Comparison of ENCODE assay signal across 8 mouse cellular contexts in the genomic region with DNA sequence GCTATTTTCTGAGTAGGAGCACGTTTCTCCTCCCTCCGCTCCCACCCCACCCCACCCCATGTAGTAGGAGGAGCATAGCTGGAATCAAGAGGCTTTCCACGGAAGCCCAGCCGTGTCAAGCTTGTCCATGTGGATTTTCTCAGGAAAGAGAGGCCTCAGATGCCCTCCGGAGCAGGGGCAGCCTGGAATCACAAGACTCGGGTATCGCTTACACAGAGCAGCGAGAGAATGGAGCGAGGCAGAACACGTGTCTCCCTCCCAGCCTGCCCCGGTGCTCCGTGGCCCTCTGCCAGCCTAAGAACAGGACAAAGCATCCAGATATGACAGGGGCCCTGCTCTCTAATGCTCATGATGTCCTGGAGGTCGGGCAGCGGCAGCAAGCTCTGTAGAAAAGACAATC. TPM values are rescaled to one million over a fixed set of nuclear protein-coding genes. Genes with fewer than 3 reads are reported as not detected.
DNase-seq lines count a peak whose midpoint lies in the region; ATAC-seq and TF ChIP-seq lines count a peak whose summit lies in the region.

No protein-coding gene starts in this region.

- peak; percentile 60; the same call in 1 of the 2 replicates for TF ChIP-seq POLR2A in heart, adult 2 months (IDR thresholded peaks at IDR 0.05; ENCODE audit: insufficient read depth, low read depth, low read length)

- peak; percentile 85 for ATAC-seq in embryonic facial prominence, embryonic 11.5 days (replicated peaks; ENCODE audit: insufficient number of reproducible peaks, low FRiP score, low TSS enrichment, low read depth)
- peak; percentile 91 for ATAC-seq in midbrain, embryonic 12.5 days (ENCODE audit: low FRiP score, low read depth)
- peak; percentile 79 for ATAC-seq in stomach, postnatal 0 days (ENCODE audit: low FRiP score, low TSS enrichment)

- no peaks in the 10 kb centered on the region for H3K36me3 ChIP-seq in embryonic facial prominence, embryonic 11.5 days (replicated peaks; ENCODE audit: control insufficient read depth, insufficient read depth, low read depth, low read length)
- no peaks in the 10 kb centered on the region for H3K36me3 ChIP-seq in heart, adult 2 months (ENCODE audit: control insufficient read depth, insufficient read depth, low read length)
- H3K36me3 ChIP-seq in limb, embryonic 10.5 days = no peaks in the 10 kb centered on the region
- no peaks in the 10 kb centered on the region for H3K36me3 ChIP-seq in midbrain, embryonic 12.5 days
- H3K36me3 ChIP-seq in stomach, postnatal 0 days (ENCODE audit: control insufficient read depth, insufficient read depth, low read length) = no peaks in the 10 kb centered on the region

- peak; percentile 99 for TF ChIP-seq EP300 in heart, adult 2 months (IDR thresholded peaks at IDR 0.05; ENCODE audit: insufficient read depth, low read depth, low read length)
- no peak for TF ChIP-seq EP300 in stomach, postnatal 0 days (optimal IDR thresholded peaks at IDR 0.05)

- TF ChIP-seq CTCF in heart, adult 2 months (IDR thresholded peaks at IDR 0.05) = no peak
- TF ChIP-seq CTCF in stomach, postnatal 0 days (IDR thresholded peaks at IDR 0.05; ENCODE audit: low read depth) = no peak

- WGBS in embryonic facial prominence, embryonic 11.5 days = 3% methylated on average over 14 of the region's 14 CpGs
- WGBS in heart, adult 2 months = 2% methylated on average over 14 of the region's 14 CpGs
- WGBS in limb, embryonic 10.5 days = 12% methylated on average over 14 of the region's 14 CpGs
- WGBS in midbrain, embryonic 12.5 days = 2% methylated on average over 14 of the region's 14 CpGs
- WGBS in stomach, postnatal 0 days = under 1% methylated on average over 14 of the region's 14 CpGs

- no peaks in the 10 kb centered on the region for H3K9me3 ChIP-seq in embryonic facial prominence, embryonic 11.5 days (replicated peaks; ENCODE audit: control insufficient read depth, low read length)
- H3K9me3 ChIP-seq in limb, embryonic 10.5 days (replicated peaks) = no peaks in the 10 kb centered on the region
- H3K9me3 ChIP-seq in midbrain, embryonic 12.5 days = no peaks in the 10 kb centered on the region
- H3K9me3 ChIP-seq in stomach, postnatal 0 days (ENCODE audit: control insufficient read depth, low read length) = no peaks in the 10 kb centered on the region

- H3K27me3 ChIP-seq in embryonic facial prominence, embryonic 11.5 days (ENCODE audit: control insufficient read depth, insufficient read depth, low read length) = no peaks in the 10 kb centered on the region
- H3K27me3 ChIP-seq in heart, adult 2 months (ENCODE audit: control insufficient read depth, insufficient read depth, low read length) = no peaks in the 10 kb centered on the region
- H3K27me3 ChIP-seq in limb, embryonic 10.5 days (ENCODE audit: low read depth, poor library complexity, severe bottlenecking) = no peaks in the 10 kb centered on the region
- peaks cover 24% of the 10 kb centered on the region for H3K27me3 ChIP-seq in midbrain, embryonic 12.5 days
- no peaks in the 10 kb centered on the region for H3K27me3 ChIP-seq in stomach, postnatal 0 days (ENCODE audit: control insufficient read depth, insufficient read depth, low read length)

- H3K9ac ChIP-seq in embryonic facial prominence, embryonic 11.5 days (replicated peaks; ENCODE audit: low read length) = peak overlapping the region; percentile 39
- peak overlapping the region; percentile 35 for H3K9ac ChIP-seq in heart, adult 2 months (ENCODE audit: low read depth, low read length)
- no peak overlapping the region; the same call in 1 of the 2 replicates for H3K9ac ChIP-seq in midbrain, embryonic 12.5 days (replicated peaks)
- peak overlapping the region; percentile 53 for H3K9ac ChIP-seq in stomach, postnatal 0 days (ENCODE audit: low read length)

- no peak overlapping the region for H3K27ac ChIP-seq in embryonic facial prominence, embryonic 11.5 days (replicated peaks; ENCODE audit: low read depth, low read length)
- peak overlapping the region; percentile 74 for H3K27ac ChIP-seq in heart, adult 2 months
- H3K27ac ChIP-seq in limb, embryonic 10.5 days = peak overlapping the region; percentile 82
- H3K27ac ChIP-seq in midbrain, embryonic 12.5 days (replicated peaks) = peak overlapping the region; percentile 54
- no peak overlapping the region for H3K27ac ChIP-seq in stomach, postnatal 0 days (replicated peaks)

- peak overlapping the region; percentile 16; the same call in 1 of the 2 replicates for H3K4me3 ChIP-seq in embryonic facial prominence, embryonic 11.5 days (ENCODE audit: low read depth, low read length)
- peak overlapping the region; percentile 37 for H3K4me3 ChIP-seq in heart, adult 2 months
- peak overlapping the region; percentile 49 for H3K4me3 ChIP-seq in limb, embryonic 10.5 days
- peak overlapping the region; percentile 30 for H3K4me3 ChIP-seq in midbrain, embryonic 12.5 days
- peak overlapping the region; percentile 24; the same call in 1 of the 2 replicates for H3K4me3 ChIP-seq in stomach, postnatal 0 days (ENCODE audit: low read depth, low read length)

- intact Hi-C loops in heart, adult 2 months (cut with DNase I) = no loop called here

- no peaks in the 10 kb centered on the region for H3K4me1 ChIP-seq in embryonic facial prominence, embryonic 11.5 days (ENCODE audit: control insufficient read depth, insufficient read depth, low read length)
- H3K4me1 ChIP-seq in heart, adult 2 months (ENCODE audit: control insufficient read depth, insufficient read depth, low read length) = peaks cover 6% of the 10 kb centered on the region
- peaks cover 15% of the 10 kb centered on the region for H3K4me1 ChIP-seq in limb, embryonic 10.5 days
- peaks cover 12% of the 10 kb centered on the region for H3K4me1 ChIP-seq in midbrain, embryonic 12.5 days
- no peaks in the 10 kb centered on the region for H3K4me1 ChIP-seq in stomach, postnatal 0 days (replicated peaks; ENCODE audit: control insufficient read depth, insufficient read depth)

- peak; percentile 21 for DNase-seq in ovary, postnatal 14 days (ENCODE audit: low spot score)
- DNase-seq in ovary, adult 18-20 months (ENCODE audit: low spot score) = no peak
- peak; percentile 83 for DNase-seq in embryonic facial prominence, embryonic 11.5 days (ENCODE audit: low spot score)
- peak; percentile 76 to 88 for DNase-seq in heart, adult 2 months
- peak; percentile 68 for DNase-seq in kidney, adult 18-20 months
- DNase-seq in limb, embryonic 10.5 days (ENCODE audit: low spot score) = peak; percentile 70
- DNase-seq in stomach, postnatal 0 days (ENCODE audit: low spot score) = peak; percentile 60

- peak overlapping the region; percentile 51 for H3K4me2 ChIP-seq in embryonic facial prominence, embryonic 11.5 days (ENCODE audit: low read depth, low read length)
- H3K4me2 ChIP-seq in midbrain, embryonic 12.5 days (replicated peaks) = peak overlapping the region; percentile 47
- H3K4me2 ChIP-seq in stomach, postnatal 0 days (replicated peaks; ENCODE audit: low read depth) = peak overlapping the region; percentile 53

- H3K79me2 ChIP-seq in heart, adult 2 months (replicated peaks; ENCODE audit: control insufficient read depth, insufficient read depth, low read length) = no peaks in the 10 kb centered on the region

RNA-seq across cellular contexts. Expression of gene Slc25a4, which starts 5.8 kb away (rescaled TPM):
- 508 and 538 TPM in 2 replicates for polyA plus RNA-seq in embryonic facial prominence, embryonic 11.5 days (2014; fragmentation: Nextera tagmentation; extraction: Ambion mirVana)
- total RNA-seq in heart, adult 2 months (2021) = 1,000 to 10,000 TPM; 4,382 to 5,412 TPM
- 4,929 and 5,477 TPM in 2 replicates for polyA plus RNA-seq in heart, adult 2 months (2012; rRNA removed)
- 486 and 506 TPM in 2 replicates for polyA plus RNA-seq in limb, embryonic 10.5 days (2016; fragmentation: Nextera tagmentation; extraction: Ambion mirVana)
- 494 and 521 TPM in 2 replicates for polyA plus RNA-seq in midbrain, embryonic 12.5 days (2016; fragmentation: Nextera tagmentation; extraction: Ambion mirVana)
- polyA plus RNA-seq in stomach, postnatal 0 days (2015; fragmentation: Nextera tagmentation; extraction: Ambion mirVana) = 315 and 344 TPM in 2 replicates

Comparison
In these comparisons a context has a peak if more than half of its experiments do, and no peak if none do; other contexts are left out.
1. H3K27ac ChIP-seq: peak in heart, adult 2 months (single experiment), limb, embryonic 10.5 days (single experiment) and midbrain, embryonic 12.5 days (single experiment); none in embryonic facial prominence, embryonic 11.5 days (single experiment) and stomach, postnatal 0 days (single experiment).
2. Peak in every context shown above with its lines, with median percentiles within 50 percentile points of each other: ATAC-seq, H3K4me2 ChIP-seq and H3K4me3 ChIP-seq.